Mouse (Mus musculus) layer of hippocampus, adult 9-11 months (tissue): ENCODE measurements around the gene Scgb1b2.

Source experiments
- DNase-seq: peaks from one replicate; pipeline ENCODE4 v3.0.0; 2022

The Scgb1b2 gene

GRCm38 (mm10) chr7:31291721-31292120 lies at the start of gene Scgb1b2:
Scgb1b2 (minus strand) TSS chr7:31291821.
- no peak for DNase-seq

GRCm38 (mm10) chr7:31290208-31290607 lies 1.4 kb downstream of the Scgb1b2 start, which contains the start of gene Scgb2b2:
Scgb2b2 (plus strand) TSS chr7:31290508.
- no peak for DNase-seq
